Mouse (Mus musculus) MEL (cell line): ENCODE results near the gene Zfp326. TPM values are rescaled to one million over a fixed set of nuclear protein-coding genes. Genes with fewer than 3 reads are reported as not detected.

ENCODE experiments used
- DNase-seq: peaks from one replicate; pipeline ENCODE4 v3.0.0; 2011; ENCODE audit warnings: low read depth, low spot score
- H3K27ac ChIP-seq: 2 replicates; pipeline ENCODE4 v1.5.1; 2012; ENCODE audit warnings: low read depth, mild to moderate bottlenecking, control low read depth, low read length, moderate library complexity; ENCODE audit not compliant: control insufficient read depth
- H3K27me3 ChIP-seq, 2 experiments: fragments of 150-350 bp in 1 of 2; sonication (generic) in 1 of 2; 2 replicates each; pipeline ENCODE4 v1.6.1; 2012; ENCODE audit warnings: low read length in 2 of 2, mild to moderate bottlenecking in 2 of 2, improper control_type of control experiment in 1 of 2, moderate library complexity in 1 of 2; ENCODE audit not compliant: insufficient read depth in 2 of 2, control insufficient read depth in 1 of 2
- H3K36me3 ChIP-seq, 2 experiments: 2 replicates each; pipeline ENCODE4 v1.6.1; 2012 to 2014; ENCODE audit warnings: low read length in 2 of 2, improper control_type of control experiment in 1 of 2, inconsistent platforms in 1 of 2, mild to moderate bottlenecking in 1 of 2; ENCODE audit not compliant: insufficient read depth in 2 of 2, control insufficient read depth in 1 of 2
- H3K4me1 ChIP-seq, 2 experiments: fragments of 150-350 bp in 1 of 2; sonication (generic) in 1 of 2; 2 replicates each; pipeline ENCODE4 v1.6.1; 2012; ENCODE audit warnings: low read length in 2 of 2, improper control_type of control experiment in 1 of 2, mild to moderate bottlenecking in 1 of 2; ENCODE audit not compliant: insufficient read depth in 2 of 2, control insufficient read depth in 1 of 2
- H3K4me3 ChIP-seq, 2 experiments: fragments of 150-350 bp in 1 of 2; sonication (generic) in 1 of 2; 2 replicates each; pipeline ENCODE4 v1.5.1; 2012; ENCODE audit warnings: low read depth in 2 of 2, low read length in 2 of 2, mild to moderate bottlenecking in 2 of 2, moderate library complexity in 2 of 2, control low read depth in 1 of 2, improper control_type of control experiment in 1 of 2; ENCODE audit not compliant: control insufficient read depth in 1 of 2, insufficient read depth in 1 of 2
- H3K79me2 ChIP-seq: 2 replicates; pipeline ENCODE4 v1.6.1; 2012; ENCODE audit warnings: mild to moderate bottlenecking, low read length, moderate library complexity; ENCODE audit not compliant: control insufficient read depth, poor library complexity, insufficient read depth
- H3K9ac ChIP-seq: 2 replicates; pipeline ENCODE4 v1.6.1; 2012; ENCODE audit warnings: low read depth, mild to moderate bottlenecking, control low read depth, low read length, moderate library complexity; ENCODE audit not compliant: control insufficient read depth, poor library complexity, severe bottlenecking
- H3K9me3 ChIP-seq: fragments of 150-350 bp; sonication (generic); replicated peaks from 2 replicates; pipeline ENCODE4 v1.6.1; 2012; ENCODE audit warnings: mild to moderate bottlenecking, low read length, improper control_type of control experiment, moderate library complexity; ENCODE audit not compliant: insufficient read depth
- BHLHE40 ChIP-seq: IDR thresholded peaks from 2 replicates; pipeline ENCODE4 v1.6.1; 2012; ENCODE audit warnings: low read depth, mild to moderate bottlenecking, inconsistent platforms, low read length, improper control_type of control experiment, borderline replicate concordance
- CTCF ChIP-seq, 3 experiments: IDR thresholded peaks in 2 of 3; conservative IDR thresholded peaks in 1 of 3; 2 replicates each; pipeline ENCODE4 v1.5.1; 2011 to 2012; ENCODE audit warnings: low read length in 3 of 3, low read depth in 2 of 3, mild to moderate bottlenecking in 2 of 3, improper control_type of control experiment in 1 of 3, inconsistent platforms in 1 of 3, mixed read lengths in 1 of 3, moderate library complexity in 1 of 3; ENCODE audit not compliant: control insufficient read depth in 1 of 3, insufficient read depth in 1 of 3, poor library complexity in 1 of 3, severe bottlenecking in 1 of 3
- ELF1 ChIP-seq: IDR thresholded peaks from 2 replicates; pipeline ENCODE4 v1.6.1; 2014; ENCODE audit warnings: low read depth, mild to moderate bottlenecking, inconsistent platforms, low read length, improper control_type of control experiment, moderate library complexity
- EP300 ChIP-seq, 2 experiments: IDR thresholded peaks; 2 replicates each; pipeline ENCODE4 v1.6.1; 2011; ENCODE audit warnings: improper control_type of control experiment in 2 of 2, low read length in 2 of 2, low read depth in 1 of 2, mild to moderate bottlenecking in 1 of 2
- ETS1 ChIP-seq: IDR thresholded peaks from 2 replicates; pipeline ENCODE4 v1.6.1; 2012; ENCODE audit warnings: low read depth, mild to moderate bottlenecking, inconsistent platforms, low read length, improper control_type of control experiment, moderate library complexity
- GABPA ChIP-seq: IDR thresholded peaks from 2 replicates; pipeline ENCODE4 v1.6.1; 2012; ENCODE audit warnings: low read depth, mild to moderate bottlenecking, inconsistent platforms, low read length, improper control_type of control experiment, moderate library complexity
- GATA1 ChIP-seq: IDR thresholded peaks from 2 replicates; pipeline ENCODE4 v1.6.1; 2011; ENCODE audit warnings: low read depth, low read length, improper control_type of control experiment
- HCFC1 ChIP-seq: IDR thresholded peaks from 2 replicates; pipeline ENCODE4 v1.6.1; 2012; ENCODE audit warnings: low read depth, mild to moderate bottlenecking, inconsistent platforms, low read length, improper control_type of control experiment, moderate library complexity
- MAX ChIP-seq: IDR thresholded peaks from 2 replicates; pipeline ENCODE4 v1.6.1; 2011; ENCODE audit warnings: low read length, improper control_type of control experiment
- MAZ ChIP-seq: IDR thresholded peaks from 2 replicates; pipeline ENCODE4 v1.6.1; 2012; ENCODE audit warnings: low read depth, mild to moderate bottlenecking, inconsistent platforms, low read length, improper control_type of control experiment
- MYC ChIP-seq: IDR thresholded peaks from 2 replicates; pipeline ENCODE4 v1.6.1; 2011; ENCODE audit warnings: low read depth, mild to moderate bottlenecking, low read length, improper control_type of control experiment, moderate library complexity
- NELFE ChIP-seq: IDR thresholded peaks from 2 replicates; pipeline ENCODE4 v1.6.1; 2011; ENCODE audit warnings: low read depth, low read length, improper control_type of control experiment
- NRF1 ChIP-seq: IDR thresholded peaks from 2 replicates; pipeline ENCODE4 v1.6.1; 2014; ENCODE audit warnings: low read depth, mild to moderate bottlenecking, inconsistent platforms, low read length, improper control_type of control experiment, moderate library complexity; ENCODE audit not compliant: poor library complexity, insufficient read depth, severe bottlenecking
- POLR2AphosphoS5 ChIP-seq: IDR thresholded peaks from 2 replicates; pipeline ENCODE4 v1.6.1; 2012; ENCODE audit warnings: low read depth, borderline replicate concordance, mild to moderate bottlenecking, inconsistent platforms, low read length, moderate library complexity, mixed read lengths
- RAD21 ChIP-seq: IDR thresholded peaks from 2 replicates; pipeline ENCODE4 v1.6.1; 2011; ENCODE audit warnings: mild to moderate bottlenecking, low read depth, low read length, improper control_type of control experiment
- RCOR1 ChIP-seq: IDR thresholded peaks from 2 replicates; pipeline ENCODE4 v1.6.1; 2012; ENCODE audit warnings: low read depth, mild to moderate bottlenecking, inconsistent platforms, low read length, improper control_type of control experiment
- SIN3A ChIP-seq: IDR thresholded peaks from 2 replicates; pipeline ENCODE4 v1.6.1; 2012; ENCODE audit warnings: low read length, improper control_type of control experiment, inconsistent platforms
- TBP ChIP-seq: IDR thresholded peaks from 2 replicates; pipeline ENCODE4 v1.8.0; 2011; ENCODE audit warnings: low read depth, low read length, improper control_type of control experiment
- TCF12 ChIP-seq: IDR thresholded peaks from 2 replicates; pipeline ENCODE4 v1.6.1; 2014; ENCODE audit warnings: low read depth, mild to moderate bottlenecking, inconsistent platforms, low read length, improper control_type of control experiment, moderate library complexity
- UBTF ChIP-seq: IDR thresholded peaks from 2 replicates; pipeline ENCODE4 v1.6.1; 2012; ENCODE audit warnings: low read depth, mild to moderate bottlenecking, inconsistent platforms, low read length, improper control_type of control experiment, moderate library complexity, borderline replicate concordance; ENCODE audit not compliant: insufficient read depth
- USF1 ChIP-seq: IDR thresholded peaks from 2 replicates; pipeline ENCODE4 v1.6.1; 2014; ENCODE audit warnings: low read depth, mild to moderate bottlenecking, inconsistent platforms, low read length, improper control_type of control experiment, moderate library complexity
- ZC3H11A ChIP-seq: IDR thresholded peaks from 2 replicates; pipeline ENCODE4 v1.6.1; 2012; ENCODE audit warnings: low read depth, mild to moderate bottlenecking, inconsistent platforms, low read length, improper control_type of control experiment
- ZKSCAN1 ChIP-seq: IDR thresholded peaks from 2 replicates; pipeline ENCODE4 v1.6.1; 2012; ENCODE audit warnings: low read depth, mild to moderate bottlenecking, inconsistent platforms, low read length, improper control_type of control experiment, moderate library complexity
- ZNF384 ChIP-seq: IDR thresholded peaks from 2 replicates; pipeline ENCODE4 v1.6.1; 2012; ENCODE audit warnings: low read depth, mild to moderate bottlenecking, inconsistent platforms, low read length, improper control_type of control experiment
- polyA plus RNA-seq, 2 experiments: library from polyadenylated mRNA; stranded (reverse) in 1 of 2; unstranded in 1 of 2; fragments of >175 nt in 1 of 2; fragments of >200 nt in 1 of 2; gene quantifications; 2 replicates each; pipeline versions ENCODE4 v1.2.1 to v1.2.4; 2012; ENCODE audit warnings: low replicate concordance in 2 of 2, low read depth in 1 of 2; ENCODE audit not compliant: insufficient read length in 2 of 2, insufficient read depth in 1 of 2, missing spikeins in 1 of 2
- total RNA-seq: library from RNA; depleted of rRNA; stranded (reverse); fragments of 300-350 nt; gene quantifications from 2 replicates; pipeline ENCODE4 v1.2.3, GENCODE M21; 2012

Gene Zfp326
- total and polyA plus RNA-seq, 3 experiments, result 6.4 to 17.6 TPM; not detected in 1

DNA sequence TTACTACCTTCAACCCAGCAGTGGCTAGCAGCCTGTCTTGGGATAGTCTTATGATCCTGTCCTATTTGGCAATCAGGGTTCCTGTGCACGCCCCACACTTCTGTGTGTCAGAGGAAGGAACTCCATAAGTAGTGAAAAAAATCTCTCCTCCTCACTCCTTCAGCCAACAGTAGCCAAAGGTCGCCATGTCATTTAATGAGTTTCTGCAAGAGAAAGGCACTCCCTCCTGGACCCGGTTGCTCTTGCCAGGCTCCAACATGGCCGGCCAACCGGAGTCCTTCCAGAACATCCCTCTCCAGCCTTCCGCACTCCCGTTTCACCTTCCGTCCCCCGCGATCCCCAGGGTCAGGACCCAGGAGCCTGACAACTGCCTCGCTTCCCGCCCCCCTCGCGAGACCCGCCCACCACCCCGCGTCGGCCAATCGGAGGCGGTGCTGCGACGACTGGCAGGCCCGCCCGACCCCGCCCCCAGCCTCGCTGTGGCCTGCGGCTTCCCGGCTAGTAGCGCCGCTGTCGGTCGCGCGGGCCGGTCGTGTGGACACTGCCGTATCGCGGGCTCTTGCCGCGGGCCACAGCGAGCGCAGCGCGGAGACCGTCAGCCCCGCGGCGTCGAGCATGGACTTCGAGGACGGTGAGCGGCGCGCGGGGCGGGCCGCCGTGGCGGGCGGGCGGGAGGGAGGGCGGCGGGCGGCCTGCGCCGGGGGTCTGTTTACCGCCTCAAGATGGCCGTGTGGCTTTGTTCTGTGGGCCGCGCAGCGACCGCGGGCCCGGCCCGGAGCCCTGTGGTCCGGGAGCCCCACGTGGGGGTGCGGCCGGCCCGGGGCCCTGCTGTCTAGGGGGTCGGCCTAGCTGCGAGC lies at the start of gene Zfp326 (continued):
- TF ChIP-seq BHLHE40, result no peak

GRCm38 (mm10) chr5:105826916-105827510 lies 49.4 kb upstream of the Zfp326 start:
- no peak for TF ChIP-seq NELFE
- no peak for TF ChIP-seq UBTF
- no peak for TF ChIP-seq ZKSCAN1
- no peak for TF ChIP-seq RAD21
- TF ChIP-seq GATA1, result no peak
- TF ChIP-seq TBP, result no peak
- no peak for TF ChIP-seq GABPA
- no peak for TF ChIP-seq MAX
- TF ChIP-seq ZC3H11A, result no peak
- no peak for TF ChIP-seq TCF12
- no peak for TF ChIP-seq ETS1
- TF ChIP-seq MAZ, result no peak
- TF ChIP-seq, all 39 proteins: peak for 0
- H3K27ac ChIP-seq, result no peak overlapping the region

GRCm38 (mm10) chr5:105828050-105828449 lies 48.3 kb upstream of the Zfp326 start:
- H3K4me1 ChIP-seq, result no peaks in the 10 kb centered on the region; a peak in 1 of 4 replicates
- H3K9ac ChIP-seq, result no peak overlapping the region
- no peaks in the 10 kb centered on the region for H3K36me3 ChIP-seq
- no peaks in the 10 kb centered on the region for H3K79me2 ChIP-seq
- no peak overlapping the region for H3K4me3 ChIP-seq
- no peak overlapping the region for H3K27ac ChIP-seq
- DNase-seq, result no peak
- H3K9me3 ChIP-seq, result no peaks in the 10 kb centered on the region
- H3K27me3 ChIP-seq, result no peaks in the 10 kb centered on the region
- TF ChIP-seq ZNF384 (no peak), POLR2AphosphoS5 (no peak), USF1 (no peak), EP300 (IDR thresholded peaks at IDR 0.05; ENCODE audit: low read depth in 1 of 2, low read length in 2 of 2) (no peak), TCF12 (no peak), GATA1 (no peak), RCOR1 (no peak), SIN3A (no peak), HCFC1 (no peak), ZKSCAN1 (no peak), NRF1 (no peak), TBP (no peak), MYC (no peak), ELF1 (no peak), ETS1 (no peak), CTCF (IDR thresholded peaks at IDR 0.05 in 2 of 3, conservative IDR thresholded peaks at IDR 0.05 in 1 of 3; ENCODE audit: control insufficient read depth in 1 of 3, insufficient read depth in 1 of 3, low read depth in 2 of 3, low read length in 3 of 3, poor library complexity in 1 of 3, severe bottlenecking in 1 of 3) (no peak), MAX (no peak)

More at GRCm38 (mm10) chr5:105826916-105827510, 49.4 kb upstream of the Zfp326 start:
- no peaks in the 10 kb centered on the region for H3K27me3 ChIP-seq
- H3K9me3 ChIP-seq, result no peaks in the 10 kb centered on the region
- no peak overlapping the region for H3K9ac ChIP-seq
- H3K4me1 ChIP-seq, result no peaks in the 10 kb centered on the region; a peak in 1 of 4 replicates
- no peaks in the 10 kb centered on the region for H3K36me3 ChIP-seq
- no peak overlapping the region for H3K4me3 ChIP-seq
- no peaks in the 10 kb centered on the region for H3K79me2 ChIP-seq
- DNase-seq, result no peak
